Mouse (Mus musculus) T-helper 2 cell (primary cell): ENCODE data around the gene Cenps.

Source experiments
- in situ Hi-C: fragments of 300-600 bp; cut with MboI, MseI; formaldehyde crosslinking; loops from one replicate; pipeline ENCODE4 v1.15.1; 2025; ENCODE audit warnings: high pct_unique_total_duplicates

Gene Cenps

DNA sequence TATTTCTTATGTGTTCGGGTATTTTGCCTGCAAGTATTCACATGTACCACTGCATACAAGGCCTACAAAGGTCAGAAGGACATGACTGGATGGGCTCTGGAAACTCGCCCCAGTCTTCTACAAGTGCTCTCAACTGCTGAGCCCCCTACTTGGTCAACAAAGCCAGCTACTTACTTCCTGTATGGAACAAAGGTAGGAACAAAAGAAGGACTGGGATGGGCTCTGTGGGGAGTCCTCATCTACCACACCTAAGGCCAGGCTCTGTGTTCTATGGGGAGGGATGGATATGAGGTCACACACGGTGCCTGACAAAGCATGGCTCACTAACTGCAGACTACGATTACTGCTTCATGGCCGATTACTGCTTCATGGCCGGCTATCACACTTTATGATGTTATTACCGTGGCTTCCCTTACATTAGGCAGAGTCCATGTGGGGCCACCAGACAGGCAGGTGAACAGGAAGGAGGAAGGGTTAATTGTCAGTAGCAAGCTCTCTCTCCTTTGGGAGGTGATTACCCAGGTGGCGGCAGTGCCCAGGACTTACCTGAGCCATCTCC is 20.1 kb upstream of the Cenps start:
- in situ Hi-C loops, result loop anchor here (10.0 kb wide), 1 partner anchor 377 kb away; no protein-coding TSS in a partner anchor

DNA sequence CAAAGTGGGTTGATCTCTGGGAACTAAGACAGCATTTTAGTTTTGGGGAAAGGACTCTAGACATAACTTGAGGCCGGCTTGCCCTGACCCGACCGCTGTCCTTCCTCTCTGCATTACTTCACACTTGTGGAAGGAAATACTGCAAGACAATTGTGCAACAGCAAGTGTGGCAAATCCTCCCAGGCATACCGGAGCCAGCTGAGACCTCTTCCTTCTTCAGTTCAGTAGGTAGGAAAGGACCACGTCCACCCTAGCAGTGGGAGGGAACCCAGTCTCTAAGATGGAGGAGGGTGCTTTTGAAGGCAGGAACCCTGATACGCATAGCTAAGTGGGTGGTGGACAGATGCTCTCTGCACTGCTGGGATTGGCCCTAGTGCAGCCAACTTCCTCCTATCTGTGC is 18.3 kb upstream of the Cenps start:
- in situ Hi-C loops, result loop anchor here (10.0 kb wide), 1 partner anchor 379 kb away; no protein-coding TSS in a partner anchor

DNA sequence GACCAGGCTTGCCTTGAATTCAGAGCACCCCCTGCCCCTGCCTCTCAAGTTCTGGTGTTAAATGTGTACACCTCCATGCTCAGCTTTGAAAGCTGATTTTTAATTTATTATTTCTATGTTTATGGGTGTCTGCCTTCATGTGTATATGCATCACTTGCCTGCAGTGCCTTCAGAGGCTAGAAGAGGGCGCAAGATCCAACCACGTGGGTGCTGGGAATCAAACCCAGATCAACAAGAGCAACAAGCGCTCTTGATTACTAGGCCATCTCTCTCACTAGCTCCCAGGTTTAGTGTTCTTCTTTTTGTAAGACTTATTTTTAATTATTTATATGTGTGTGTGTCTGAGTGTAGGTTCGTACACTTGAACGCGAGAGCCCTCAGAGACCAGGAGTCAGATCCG is 17.4 kb upstream of the Cenps start:
- in situ Hi-C loops, result loop anchor here (10.0 kb wide), 1 partner anchor 380 kb away; no protein-coding TSS in a partner anchor

DNA sequence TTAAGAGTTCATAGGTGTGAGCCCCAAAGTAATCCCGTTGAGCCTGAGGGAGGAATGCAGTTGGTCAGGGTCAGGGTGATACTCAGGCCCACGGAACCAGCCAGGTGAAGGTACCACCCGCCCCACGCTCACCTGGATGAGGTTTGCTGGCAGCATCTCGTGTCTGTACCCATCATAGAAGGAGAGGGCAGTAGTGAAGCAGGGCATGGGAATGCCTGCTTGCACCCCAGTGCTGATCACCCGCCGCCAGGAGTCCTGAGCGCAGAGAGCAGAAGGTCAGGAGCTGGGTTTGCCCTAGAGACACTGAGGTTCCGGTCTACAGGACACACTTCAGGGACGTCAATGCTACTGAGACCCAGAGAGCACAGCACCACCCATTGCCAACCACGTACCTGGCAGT is 13.3 kb upstream of the Cenps start:
- in situ Hi-C loops, result loop anchor here (10.0 kb wide), 1 partner anchor 384 kb away; no protein-coding TSS in a partner anchor

DNA sequence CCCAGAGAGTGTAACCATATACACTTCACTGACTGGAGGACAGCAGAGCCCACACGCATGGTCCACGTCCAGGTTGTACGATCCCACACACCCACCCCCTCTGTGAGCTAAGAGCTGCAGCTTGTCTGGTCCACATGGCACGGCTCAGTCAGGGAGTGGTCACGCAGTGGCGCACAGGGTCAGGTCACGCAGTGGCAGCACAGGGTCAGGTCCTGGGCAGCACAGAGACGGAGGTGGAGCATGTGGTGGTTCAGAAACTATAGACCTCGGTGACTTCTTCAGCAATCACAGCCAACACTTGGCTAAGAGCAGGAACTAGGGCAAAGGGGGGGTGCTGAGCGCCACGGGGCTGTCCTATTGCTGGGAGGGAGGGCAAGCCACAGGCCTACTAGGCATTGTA is 12.8 kb upstream of the Cenps start:
- in situ Hi-C loops, result loop anchor here (10.0 kb wide), 1 partner anchor 385 kb away; no protein-coding TSS in a partner anchor

DNA sequence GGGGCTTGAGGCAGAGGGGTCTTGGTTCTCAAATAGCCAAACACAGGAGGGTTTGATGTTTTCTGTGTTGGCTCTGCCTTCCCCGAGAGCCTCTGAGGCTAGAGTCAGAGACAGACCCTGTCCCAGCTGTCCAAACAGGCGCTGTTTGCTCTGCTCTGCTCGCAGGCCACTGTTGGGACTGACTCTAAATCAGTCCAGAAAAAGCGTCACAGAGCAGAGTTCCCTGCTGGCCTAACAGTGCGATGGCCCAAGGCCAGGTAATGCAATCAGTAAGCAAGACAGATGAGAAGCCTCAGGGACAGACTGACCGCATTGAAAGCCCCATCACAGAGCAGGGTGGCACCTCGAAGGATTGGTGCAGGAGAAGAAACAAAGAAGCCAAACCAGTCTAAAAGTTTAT is 12.2 kb upstream of the Cenps start:
- in situ Hi-C loops, result loop anchor here (10.0 kb wide), 1 partner anchor 385 kb away; no protein-coding TSS in a partner anchor

DNA sequence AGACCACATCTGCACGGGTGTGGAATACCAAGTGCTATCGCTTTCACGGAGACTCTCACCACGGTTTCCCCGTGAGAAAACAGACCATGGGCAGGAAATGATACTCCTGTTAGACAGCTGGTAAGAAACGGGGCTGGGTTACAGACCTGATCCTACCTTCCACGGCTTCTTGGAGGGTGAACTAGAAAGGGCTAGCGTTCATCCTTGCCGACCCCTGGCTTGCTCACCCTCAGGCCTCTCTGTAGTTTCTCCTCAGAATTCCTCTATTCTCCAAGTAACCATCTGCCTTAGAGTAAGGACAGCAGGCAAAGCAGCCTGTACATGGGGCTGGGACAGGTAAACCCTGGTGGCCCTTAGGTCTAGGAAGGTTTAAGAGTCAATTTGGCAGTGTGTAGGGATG is 11.8 kb upstream of the Cenps start:
- in situ Hi-C loops, result no loop called here

DNA sequence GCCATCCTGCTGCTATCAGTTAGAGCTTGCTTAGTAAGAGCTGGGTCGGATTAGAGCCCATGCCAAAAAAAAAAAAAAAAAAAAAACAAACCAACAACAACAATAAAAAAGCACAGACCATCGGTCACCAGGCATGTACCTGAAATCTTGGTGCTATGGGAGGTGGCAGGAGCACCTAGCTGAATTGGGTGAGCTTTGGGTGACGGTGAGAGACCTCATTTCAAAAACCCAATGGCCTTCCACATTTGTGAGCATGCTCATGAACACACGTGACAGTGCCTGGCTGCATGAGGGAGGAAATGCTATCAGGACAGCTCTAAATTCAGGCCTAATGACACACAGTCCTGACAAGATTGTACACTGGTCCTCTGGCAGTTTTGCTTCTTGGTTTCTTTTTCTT is 10.7 kb upstream of the Cenps start:
- in situ Hi-C loops, result no loop called here

DNA sequence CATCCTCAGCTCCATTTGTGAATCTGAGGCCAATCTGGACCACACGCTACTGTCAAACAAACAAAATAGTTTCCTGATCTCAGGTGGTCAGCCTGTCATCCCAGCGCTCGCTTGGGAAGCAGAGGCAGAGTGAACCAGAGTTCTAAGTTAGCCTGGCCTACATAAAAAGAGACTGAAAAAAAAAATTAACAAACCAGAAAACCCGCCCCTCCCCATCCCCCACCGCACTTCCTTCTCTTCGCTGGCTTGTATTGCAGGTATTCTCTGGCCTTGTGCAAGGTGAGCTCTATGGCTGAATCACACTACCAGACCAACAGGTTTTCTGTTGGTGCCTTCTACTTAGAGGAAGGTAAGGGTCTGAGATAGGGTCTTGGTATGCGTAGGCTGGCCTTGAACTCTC is 10.1 kb upstream of the Cenps start:
- in situ Hi-C loops, result no loop called here

DNA sequence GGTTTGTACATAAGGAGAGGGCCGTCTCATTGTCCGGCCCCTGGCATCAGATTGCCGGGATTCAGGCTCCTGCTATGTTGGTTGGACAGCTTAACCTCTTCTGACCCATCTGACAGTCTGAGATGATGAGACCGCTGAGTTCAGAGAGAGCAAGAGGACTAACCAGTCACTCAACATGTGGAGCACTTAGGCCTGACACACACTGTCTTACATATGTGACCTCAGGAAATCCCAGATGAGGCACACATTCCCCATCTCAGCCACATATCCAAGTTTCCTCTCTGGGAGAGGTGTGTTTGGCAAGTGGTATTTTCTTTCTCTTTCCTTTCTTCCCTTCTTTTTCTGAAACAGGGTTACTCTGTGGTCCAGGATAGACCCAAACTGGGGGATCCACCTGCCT is 7.7 kb upstream of the Cenps start:
- in situ Hi-C loops, result no loop called here

DNA sequence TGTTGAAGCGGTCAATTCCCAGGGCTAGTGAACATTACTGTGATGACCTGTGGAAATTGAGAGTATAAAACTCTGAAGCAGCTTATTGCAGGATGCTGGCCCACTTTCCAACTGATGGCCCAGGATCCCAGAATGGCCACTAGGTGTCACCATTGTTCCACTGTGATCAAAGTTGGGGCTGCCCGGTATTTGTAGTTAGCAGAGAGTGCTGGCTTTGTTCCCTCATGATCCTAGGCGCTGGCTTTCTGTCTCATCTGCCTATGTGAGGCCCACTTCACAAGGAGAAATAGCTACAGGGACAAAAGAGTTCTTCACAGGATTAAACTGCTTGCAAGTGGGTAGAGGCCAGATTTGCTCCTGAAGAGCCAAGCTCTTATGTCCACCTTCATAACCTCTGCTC is 7.0 kb upstream of the Cenps start:
- in situ Hi-C loops, result no loop called here

DNA sequence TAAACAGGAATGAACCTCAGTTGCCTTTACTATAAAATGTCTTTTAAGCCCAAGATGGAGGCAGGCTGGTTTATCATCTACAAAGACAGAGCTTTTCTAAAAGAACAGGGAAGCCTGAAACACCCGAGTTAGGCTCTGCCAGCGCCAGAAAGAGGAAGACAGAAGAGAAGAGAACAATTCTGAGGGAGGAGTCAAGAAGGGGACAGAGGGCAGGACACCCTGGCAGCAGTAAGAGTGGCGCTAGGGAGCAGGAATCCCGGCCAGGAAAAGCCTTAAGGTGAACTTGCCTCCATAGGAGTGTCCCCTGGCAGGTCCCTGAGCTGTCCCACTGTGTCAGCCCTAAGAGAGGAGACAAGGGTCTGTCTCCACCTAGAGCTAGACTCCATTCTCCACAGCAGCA is 6.2 kb upstream of the Cenps start:
- in situ Hi-C loops, result no loop called here

DNA sequence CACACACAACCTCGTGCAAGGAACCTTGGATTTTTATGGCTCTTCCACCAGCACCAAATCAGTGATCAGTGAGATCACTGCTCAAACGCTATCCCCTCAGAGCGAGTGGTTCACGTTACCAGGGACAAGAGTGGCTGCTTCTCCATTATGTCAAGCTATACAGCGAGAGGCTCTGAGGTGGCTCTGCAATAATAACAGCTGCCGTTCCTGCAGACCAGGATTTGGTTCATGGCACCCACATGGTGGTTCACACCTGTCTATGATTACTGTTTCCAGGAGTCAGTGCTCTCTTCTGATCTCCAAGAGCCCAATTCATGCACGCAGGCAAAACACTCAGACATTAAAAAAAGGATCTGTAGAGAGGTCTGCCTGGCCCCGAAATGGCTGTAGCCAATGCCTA is 1.1 kb upstream of the Cenps start:
- in situ Hi-C loops, result no loop called here

DNA sequence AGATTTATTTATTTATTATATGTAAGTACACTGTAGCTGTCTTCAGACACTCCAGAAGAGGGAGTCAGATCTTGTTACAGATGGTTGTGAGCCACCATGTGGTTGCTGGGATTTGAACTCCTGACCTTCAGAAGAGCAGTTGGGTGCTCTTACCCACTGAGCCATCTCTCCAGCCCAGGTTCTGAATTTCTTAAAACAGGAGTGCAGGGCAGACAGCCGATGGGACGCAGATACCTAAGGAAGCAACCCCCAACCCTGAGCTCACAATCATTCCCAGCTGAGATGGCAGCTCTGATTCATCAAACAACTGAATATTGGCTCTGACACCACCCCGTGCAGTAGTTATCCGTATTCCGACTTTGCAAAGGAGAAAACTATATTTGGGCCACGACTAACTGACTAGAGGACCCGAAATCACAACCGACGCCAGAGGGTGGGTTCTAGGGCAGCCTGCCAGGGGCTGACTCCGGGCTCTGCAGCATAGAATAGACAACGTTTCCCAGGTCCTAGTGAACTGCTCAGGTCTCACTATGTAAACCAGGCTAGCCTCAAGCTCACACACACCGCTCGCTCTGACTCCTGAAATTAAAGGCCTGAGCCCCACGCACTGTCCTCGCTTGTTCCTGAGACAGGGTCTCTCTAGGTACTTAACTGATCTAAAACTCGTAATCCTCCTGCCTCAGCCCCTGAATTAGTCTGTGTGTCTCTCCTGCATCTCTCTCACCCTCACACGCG is 1.1 kb downstream of the Cenps start:
- in situ Hi-C loops, result no loop called here

DNA sequence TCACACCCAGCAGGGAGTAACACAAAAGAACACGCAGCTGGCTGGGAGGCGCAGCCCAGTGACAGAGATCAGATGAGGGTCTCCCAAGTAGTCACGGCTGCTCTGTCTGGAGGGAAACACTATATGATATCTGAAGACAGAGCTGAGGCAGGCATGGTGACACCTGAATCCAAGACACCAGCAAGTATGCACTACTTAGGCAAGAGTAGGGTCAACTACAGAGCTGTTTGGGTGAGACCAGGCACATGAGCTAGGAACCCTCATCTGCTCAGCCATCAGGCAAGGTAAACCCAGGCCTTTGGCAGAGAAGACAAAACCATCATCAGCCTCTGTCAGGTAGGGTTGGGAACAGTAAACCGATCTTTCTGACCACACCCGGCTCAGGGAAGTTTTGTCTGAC is 4.0 kb downstream of the Cenps start:
- in situ Hi-C loops, result no loop called here

DNA sequence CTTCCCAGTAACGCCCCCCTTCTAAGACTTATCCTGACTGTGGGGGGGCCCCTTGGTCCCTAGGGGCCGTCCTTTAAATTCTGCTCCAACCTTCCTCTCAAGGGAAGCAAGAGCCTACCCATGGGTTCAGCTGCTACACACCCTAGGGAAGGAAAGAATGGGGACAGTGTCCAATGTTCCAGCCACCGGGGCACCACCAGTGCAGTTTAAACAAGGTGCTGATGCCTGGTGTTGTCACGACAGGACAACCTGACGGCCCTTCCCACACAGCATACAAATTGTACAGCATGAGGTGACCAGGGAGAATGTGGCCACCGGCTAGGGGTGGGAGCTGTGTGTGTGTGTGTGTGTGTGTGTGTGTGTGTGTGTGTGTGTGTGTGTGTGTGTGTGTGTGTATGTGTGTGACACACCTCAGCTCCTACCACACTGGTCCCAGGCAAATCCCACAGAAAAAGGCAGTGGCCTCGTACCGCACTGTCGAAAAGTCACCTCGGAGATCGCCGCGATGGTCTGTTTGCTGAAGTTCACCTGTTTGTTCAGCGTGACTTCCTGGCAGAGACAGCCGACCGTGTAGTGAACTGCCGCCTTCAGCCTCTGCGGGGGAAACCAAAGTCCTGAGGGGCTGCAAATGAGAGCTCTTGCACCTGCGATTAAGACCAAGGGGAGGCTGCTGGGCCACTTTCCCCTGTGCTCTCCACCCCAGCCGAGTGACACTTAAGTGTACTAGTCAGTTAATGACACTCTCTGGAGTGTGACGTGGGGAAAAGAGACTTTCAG is 5.5 kb downstream of the Cenps start:
- in situ Hi-C loops, result no loop called here

DNA sequence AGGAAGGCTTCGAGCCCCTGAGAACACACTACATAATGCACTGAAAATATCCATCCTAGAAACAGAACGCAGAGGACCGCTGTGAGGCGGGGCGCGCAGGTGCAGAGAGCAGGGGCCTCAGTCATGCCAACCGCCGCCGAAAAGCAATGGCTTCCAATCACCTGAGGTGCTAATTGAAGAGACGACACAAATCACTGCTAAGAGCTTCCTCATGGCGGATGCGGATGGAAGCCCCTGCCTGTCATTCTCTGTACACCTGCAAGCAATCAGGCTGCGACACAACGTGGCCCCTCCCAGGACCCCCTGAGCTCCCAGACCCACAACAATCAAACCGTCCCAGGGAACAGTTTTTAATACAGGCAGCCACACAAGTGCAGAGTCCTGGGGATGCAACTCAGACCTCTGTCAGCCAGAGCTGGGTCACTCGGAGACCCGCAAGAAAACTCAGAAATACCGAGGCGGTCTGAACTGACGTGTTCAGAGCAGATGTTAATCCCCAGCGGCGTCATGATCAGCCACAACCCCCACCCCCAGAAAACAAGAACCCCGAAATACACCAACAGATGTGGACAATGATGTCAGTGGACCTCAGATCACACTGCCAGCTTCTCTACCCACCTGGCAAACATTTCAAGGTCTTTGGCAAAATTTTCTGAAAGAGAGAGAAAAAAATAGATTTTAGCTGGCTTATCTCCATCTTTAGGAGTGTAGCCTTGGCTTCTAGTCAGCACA is 6.2 kb downstream of the Cenps start:
- in situ Hi-C loops, result no loop called here

DNA sequence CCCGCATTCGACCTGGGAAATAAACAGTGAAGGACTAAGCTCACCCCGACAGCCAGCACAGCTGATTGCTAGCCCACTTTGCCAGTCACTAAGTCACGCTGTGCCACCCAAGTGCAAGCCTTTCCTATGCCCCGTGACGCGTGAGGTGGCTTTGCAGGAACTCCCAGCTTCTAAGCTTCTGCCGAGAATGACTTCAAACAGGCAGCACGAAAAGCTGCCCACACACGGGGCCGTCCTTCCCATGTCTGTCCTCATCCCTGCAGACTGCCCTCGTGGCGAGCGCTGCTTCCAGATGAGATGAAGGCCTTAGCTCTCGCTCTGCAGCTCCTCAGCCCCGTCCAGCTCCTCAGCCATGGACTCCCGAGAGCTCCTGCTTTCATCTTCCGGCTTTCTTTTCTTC is 9.0 kb downstream of the Cenps start:
- in situ Hi-C loops, result no loop called here

DNA sequence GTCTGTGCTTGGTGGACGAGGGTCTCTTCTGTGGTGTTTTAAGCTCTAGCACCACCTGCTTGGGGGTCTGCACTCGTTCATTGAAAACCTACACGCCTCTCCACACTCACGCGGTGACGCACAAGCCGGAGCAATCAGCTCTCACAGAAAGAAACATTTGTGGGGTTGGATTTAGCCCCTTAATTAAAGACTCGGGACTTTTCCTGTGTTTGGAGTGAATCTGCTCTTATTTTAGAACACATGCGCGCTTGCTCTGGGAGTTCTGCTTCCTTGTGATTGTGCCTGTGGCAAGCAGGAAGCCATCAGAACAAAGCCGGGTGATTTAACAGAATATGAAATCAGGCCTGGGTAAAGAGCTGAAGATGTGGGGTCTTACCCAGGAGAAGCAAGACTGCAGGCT is 10.8 kb downstream of the Cenps start, which contains the start of gene Cort:
Gene Cort, minus strand, starts transcription at position 101 of the 400 bp plus-strand sequence.
- in situ Hi-C loops, result no loop called here

DNA sequence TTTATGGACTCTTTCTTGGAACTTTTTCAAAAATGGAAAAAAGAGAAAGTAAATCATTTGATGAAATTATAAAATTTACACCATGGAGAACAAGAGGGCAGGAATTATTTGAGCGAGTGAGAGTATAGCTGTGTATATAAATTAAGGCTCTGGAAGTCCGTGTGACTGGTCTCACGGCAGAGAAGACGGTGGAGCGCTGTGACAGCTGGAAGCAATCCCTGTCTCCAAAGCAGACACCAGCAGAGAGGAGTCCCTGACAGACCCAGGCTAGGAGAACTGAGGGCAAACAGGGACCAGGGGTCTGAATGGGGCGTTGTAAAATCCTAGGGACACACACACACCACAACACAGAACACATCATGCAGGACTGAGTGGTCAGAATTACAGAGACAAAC is 11.3 kb downstream of the Cenps start:
- in situ Hi-C loops, result no loop called here

DNA sequence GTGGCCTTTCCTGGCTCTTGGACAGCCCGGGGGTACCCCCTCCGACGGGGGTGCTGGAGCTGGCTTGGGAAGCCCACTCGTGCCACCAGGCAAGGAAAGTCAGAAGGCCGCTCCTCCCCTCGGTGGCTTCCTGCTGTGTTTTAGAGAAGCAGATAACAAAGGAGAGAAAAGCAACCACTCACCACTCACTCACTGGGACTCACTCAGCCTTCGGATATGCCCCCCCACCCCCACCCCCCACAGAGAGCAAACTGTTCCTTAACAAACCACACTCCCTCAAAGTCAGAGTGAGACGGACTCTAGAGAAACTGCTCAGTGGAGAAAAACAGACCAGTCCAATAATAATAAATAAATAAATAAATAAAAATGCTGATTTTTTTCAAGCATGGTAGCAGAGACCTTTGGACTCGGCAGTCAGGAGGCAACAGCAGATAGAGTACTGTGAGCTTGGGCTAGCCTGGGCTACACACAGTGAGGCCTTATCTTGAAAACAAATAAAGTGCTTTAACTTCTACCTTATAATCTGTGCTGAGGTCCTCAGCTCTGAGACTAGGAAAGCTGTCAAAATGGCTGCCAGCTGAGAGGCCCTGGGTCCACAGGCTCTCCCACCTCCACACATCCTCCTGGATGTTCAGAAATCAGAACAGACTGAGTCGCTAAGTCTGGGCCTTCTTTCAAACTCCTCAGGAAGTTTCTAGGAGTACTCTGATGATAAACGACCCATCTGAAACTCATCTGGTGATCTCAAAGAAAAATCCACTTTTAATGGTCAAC is 11.9 kb downstream of the Cenps start:
- in situ Hi-C loops, result no loop called here
